Mouse (Mus musculus) C2C12 (cell line): ENCODE measurements around the gene Riiad1.

Experiments used
- CTCF ChIP-seq: IDR thresholded peaks from one replicate; pipeline ENCODE4 v1.5.1; 2011; ENCODE audit not compliant: control insufficient read depth, insufficient read depth, insufficient read length
- MYOG ChIP-seq: IDR thresholded peaks from one replicate; pipeline ENCODE4 v1.6.1; 2011; ENCODE audit not compliant: control insufficient read depth, insufficient read length; ENCODE audit errors: extremely low read depth

DNA sequence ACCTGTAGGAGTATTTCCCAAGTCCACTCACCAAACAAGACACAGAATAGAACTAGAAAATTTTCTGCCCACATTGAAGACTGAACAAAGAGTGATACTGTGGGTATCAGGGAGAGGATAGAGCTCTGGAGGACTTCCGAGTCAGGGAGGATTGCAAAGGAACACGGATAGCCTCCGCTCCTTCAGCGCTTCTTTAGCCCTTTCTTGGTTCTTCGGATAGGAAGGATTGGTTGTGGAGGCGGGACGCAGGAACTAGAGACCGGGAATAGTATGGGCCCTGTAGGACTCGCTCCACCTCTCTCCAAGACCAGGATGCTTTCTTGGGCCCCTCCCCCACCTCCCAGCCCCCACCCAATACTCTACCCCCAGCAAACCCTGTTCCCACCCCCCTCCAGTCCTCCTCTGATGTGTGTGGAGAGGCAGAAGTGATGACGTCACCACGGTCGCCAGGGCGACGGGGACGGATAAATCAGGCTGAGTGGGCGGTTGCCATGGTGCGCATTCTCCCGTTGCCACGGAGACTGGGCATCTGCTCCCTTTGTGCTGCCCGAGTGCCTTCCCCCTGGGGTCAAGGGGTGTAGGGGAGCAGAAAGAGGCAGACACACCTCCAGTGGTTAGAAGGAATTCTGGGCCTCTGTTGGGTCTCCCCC is 3.8 kb upstream of the Riiad1 start:
- TF ChIP-seq CTCF, result no peak
- TF ChIP-seq MYOG, result no peak
